Mouse (Mus musculus): ENCODE data around the gene Cyp2c38. TPM values are rescaled to one million over a fixed set of nuclear protein-coding genes. Genes with fewer than 3 reads are reported as not detected.
"Not testable (repeated sequence)": the region's sequence is repeated elsewhere in the genome, so short reads cannot be mapped to it uniquely, and the experiment has no call there.

Gene Cyp2c38
- polyA plus RNA-seq (2012; rRNA removed), result not detected in 2 replicates

DNA sequence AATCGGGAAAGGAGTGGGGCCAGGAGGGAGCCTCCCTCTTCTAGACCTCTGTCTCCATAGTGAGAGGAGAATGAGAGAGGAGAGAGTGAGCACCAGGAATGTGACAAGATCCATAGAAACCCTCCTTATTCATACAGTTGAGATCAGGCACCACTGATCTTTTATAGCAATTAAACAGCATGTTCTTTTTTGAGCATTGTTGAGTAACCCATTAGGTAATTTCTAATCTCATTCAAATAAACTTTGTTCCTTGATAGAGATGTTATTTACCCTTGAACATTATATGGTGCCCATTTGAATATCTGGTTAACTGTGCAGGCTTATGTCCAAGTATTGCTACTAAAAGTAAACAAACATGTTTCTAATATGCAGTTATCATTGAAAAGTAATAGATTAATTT, at the start of gene Cyp2c38:
Cyp2c38 (minus strand) TSS at position 135 of the 400 bp plus-strand sequence.
- 68% methylated on average over 1 of the region's 1 CpGs for WGBS
- DNase-seq (ENCODE audit: low read depth, low spot score), result no peak

GRCm38 (mm10) chr19:39510534-39510933, 47.7 kb upstream of the Cyp2c38 start, which contains the start of gene Cyp2c39:
Gene Cyp2c39, plus strand, starts transcription at chr19:39510862.
- DNase-seq (ENCODE audit: low read depth, low spot score), result no peak
- WGBS, result 74% methylated on average over 4 of the region's 4 CpGs

DNA sequence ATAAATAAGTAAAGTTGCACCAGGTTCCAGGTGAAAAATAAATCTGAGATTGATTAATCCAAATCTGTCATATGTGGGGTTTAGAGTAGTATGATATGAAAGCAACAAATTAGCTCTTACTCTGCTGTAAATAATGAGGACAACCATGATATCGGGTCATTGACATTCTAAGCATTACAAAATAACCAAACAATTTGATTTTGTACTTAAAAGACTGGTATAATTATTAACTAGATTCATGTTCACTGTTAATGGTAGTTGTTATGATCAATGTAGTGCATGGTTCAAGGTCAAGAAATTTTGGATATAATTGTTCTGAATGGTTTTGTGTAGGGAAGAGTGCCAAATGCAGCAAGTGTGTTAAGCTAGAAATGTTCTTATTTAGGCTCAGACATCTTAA, 46.7 kb upstream of the Cyp2c38 start:
- DNase-seq (ENCODE audit: low read depth, low spot score), result no peak
- 70% methylated on average over 1 of the region's 1 CpGs for WGBS

- DNase-seq (ENCODE audit: low read depth, low spot score), result no peak
These were observed 43.5 kb upstream of the Cyp2c38 start for GRCm38 (mm10) chr19:39506341-39506740.

GRCm38 (mm10) chr19:39483961-39484360, 21.1 kb upstream of the Cyp2c38 start:
- 93% methylated on average over 1 of the region's 1 CpGs for WGBS
- not testable (repeated sequence) for DNase-seq (ENCODE audit: low read depth, low spot score)

DNA sequence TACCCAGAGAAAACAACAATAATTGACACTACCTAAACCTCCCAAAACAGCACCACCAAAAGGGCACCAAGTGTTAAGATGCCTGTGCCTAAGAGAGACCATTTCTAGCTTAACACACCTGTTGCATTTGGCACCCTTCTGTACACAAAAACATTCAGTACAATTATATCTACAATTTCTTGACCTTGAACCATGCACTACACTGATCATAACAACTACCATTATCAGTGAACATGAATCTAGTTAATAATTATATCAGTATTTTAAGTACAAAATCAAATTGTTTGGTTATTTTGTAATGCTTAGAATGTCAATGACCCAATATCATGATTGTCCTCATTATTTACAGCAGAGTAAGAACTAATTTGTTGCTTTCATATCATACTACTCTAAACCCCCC, 1.0 kb upstream of the Cyp2c38 start:
- DNase-seq (ENCODE audit: low read depth, low spot score), result no peak

Other genes with a start within 250 kb of the Cyp2c38 start
- gene Cyp2c29, start 193.7 kb downstream of the Cyp2c38 start, polyA plus RNA-seq (2012; rRNA removed), result 0.05 TPM in 1 of 2 replicates, not detected in the other
- gene Cyp2c39, start 47.8 kb upstream of the Cyp2c38 start, polyA plus RNA-seq (2012; rRNA removed), result not detected in 2 replicates
- 0.07 and 0.18 TPM in 2 replicates for gene Cyp2c67, start 186.0 kb upstream of the Cyp2c38 start, polyA plus RNA-seq (2012; rRNA removed)